Mouse (Mus musculus) heart, postnatal 36 days (tissue): ENCODE measurements around the gene Rad51b. TPM values are rescaled to one million over a fixed set of nuclear protein-coding genes. Genes with fewer than 3 reads are reported as not detected.

ENCODE experiments used
- DNase-seq, 2 experiments: peaks; one replicate each; pipeline ENCODE4 v3.0.0; 2021 to 2022
- intact Hi-C: fragments of 180-260 bp; cut with DNase I; formaldehyde crosslinking; loops from one replicate; pipeline ENCODE4 v1.15.1; 2025
- total RNA-seq, 2 experiments: library from RNA; stranded (reverse); gene quantifications; 2 replicates each; pipeline ENCODE4 v1.2.3; 2021

The Rad51b gene
- total RNA-seq, 2 experiments from 2014 or later = 0.53 to 0.60 TPM

DNA sequence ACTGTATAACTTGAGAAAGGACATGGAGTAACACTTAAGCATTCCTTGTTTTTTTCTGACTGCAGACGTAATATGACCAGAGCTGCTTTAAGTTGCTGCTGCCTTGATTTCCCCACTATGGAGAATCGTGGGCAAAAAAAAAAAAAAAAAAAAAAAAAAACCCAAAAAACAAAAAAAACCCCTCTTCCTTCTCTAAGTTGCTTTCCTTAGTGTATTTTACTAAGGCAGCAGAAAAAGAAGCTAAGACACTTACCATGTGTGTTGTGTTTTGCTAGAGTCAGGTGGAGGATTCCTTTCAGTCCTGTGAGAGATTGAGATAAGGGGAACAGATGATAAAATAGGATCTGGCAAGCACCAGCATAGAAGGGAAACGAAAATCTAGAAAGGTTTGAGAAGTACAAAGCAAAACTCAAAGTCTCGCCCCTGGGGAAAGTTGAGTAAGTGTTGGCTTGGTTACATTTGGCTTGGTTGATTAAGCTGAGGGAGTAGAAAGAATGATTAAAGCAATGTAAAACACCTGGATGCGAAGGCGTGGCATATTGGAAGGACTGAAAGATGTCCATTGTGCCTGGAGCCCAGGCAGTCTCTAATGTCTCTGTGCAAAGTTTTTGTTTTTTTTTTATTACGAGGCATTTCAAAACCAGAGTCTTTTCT lies 72.6 kb downstream of the Rad51b start:
- intact Hi-C loops = no loop called here
- no peak for DNase-seq

DNA sequence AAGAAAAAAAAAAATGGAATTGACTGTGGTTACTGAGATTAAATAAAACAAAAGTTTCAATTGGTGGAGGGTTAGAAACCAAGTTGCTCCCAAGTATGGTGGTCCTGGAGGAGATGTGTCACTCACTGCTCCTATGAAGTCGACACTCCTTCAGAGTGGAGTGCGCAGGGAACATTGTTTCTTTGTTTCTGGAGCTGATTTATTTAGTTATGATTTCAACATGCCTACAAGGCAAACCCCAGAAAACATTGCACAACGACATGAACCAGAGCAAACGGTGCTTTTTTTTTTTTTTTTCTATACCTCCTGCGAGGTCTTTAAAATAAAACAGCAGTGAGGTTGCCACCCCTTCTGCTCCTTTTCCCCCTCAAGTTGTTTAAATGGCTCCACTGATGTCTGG lies 75.6 kb downstream of the Rad51b start:
- intact Hi-C loops = no loop called here
- DNase-seq = no peak

DNA sequence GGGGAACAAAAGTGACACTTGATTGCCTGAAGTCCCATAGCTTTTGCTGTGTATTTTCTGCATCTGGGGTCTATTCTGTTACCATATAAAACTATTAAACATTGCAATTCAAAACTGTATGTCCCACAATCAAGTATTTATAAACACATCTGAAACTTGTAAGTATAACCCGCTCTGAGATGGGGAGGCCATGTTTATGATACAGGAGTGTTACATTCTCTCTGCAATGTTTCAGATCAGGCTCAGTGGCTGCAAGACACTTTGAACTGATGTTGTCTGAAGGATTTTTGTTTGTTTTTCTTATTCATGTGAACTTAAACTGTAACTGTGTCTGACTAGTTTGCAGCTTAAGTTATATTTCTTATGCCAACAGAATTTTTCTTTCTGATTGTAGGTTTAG lies 80.3 kb downstream of the Rad51b start:
- intact Hi-C loops = no loop called here
- DNase-seq = no peak

DNA sequence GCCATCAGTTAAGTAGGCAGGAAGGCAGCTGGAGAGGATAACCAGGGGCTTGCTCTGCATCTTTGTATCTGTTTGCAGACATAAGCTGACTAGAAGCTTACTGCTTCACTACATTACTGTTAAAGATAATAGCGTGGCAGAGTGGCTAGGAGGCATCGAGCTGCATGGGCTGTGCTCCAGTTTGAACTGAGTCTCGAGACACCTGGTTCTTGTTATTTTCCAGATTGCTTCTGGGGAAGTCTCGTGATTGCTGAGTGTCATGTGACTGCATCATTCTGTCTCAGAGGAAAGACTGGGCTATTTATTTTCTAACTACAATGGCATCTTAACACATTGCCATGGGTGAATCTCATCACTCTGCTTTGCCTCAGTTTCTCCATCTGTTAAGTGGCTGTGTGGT lies 80.8 kb downstream of the Rad51b start:
- intact Hi-C loops = no loop called here
- no peak for DNase-seq

DNA sequence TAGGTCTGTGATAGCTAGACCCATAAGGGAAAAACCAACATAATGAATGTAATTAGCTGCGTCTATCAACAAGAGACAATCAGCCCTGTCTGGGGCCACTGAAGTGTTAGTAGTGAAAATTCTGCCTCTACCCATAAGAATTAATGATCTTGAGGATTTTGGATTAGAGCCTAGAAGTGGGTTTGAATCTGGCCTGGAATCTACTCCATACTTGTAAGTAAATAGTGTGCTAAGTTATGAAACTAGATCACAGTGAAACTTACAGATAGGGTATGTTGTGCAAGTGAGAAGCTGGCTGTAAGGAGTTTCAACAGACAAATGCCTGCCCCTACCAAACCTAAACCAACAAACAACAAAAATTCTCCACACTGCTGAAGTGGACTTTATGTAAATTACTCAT lies 83.1 kb downstream of the Rad51b start:
- intact Hi-C loops = no loop called here
- DNase-seq = no peak

DNA sequence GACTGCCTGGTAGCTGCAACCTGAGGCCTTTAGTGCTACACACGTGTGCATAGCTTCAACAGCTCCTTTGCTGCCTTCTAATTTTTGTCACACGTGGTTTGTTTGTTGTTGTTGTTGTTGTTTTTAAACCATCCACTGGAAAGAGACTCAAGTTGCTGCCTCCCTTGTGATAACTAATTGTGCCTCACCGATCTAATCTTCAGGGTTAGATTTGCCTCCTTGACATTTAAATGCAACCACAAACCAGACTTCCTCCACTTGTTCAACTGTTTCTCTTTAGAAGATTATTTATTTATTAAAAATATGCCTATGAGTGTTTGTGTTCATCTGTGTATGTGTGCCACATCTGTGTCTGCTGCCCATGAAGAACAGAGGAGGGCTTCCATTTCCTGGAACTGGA lies 84.4 kb downstream of the Rad51b start:
- DNase-seq = no peak
- intact Hi-C loops = no loop called here

DNA sequence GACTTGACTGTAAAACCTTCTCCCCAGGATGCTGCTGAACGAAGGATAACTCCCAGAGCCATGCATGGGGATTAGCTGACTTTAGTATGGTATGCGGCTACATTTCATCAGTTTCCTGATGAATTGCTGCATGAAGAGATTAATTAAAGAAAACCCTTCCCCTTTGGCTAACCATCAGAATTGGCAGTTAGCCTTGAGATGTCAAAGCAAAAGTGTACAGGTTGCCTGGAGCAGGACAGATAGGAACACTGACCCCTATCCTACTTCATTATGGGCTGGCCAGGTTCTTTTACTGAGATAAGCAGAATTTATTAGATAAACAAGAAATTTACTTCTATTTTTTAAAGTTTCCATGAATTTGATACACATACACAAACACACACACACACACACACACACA lies 85.3 kb downstream of the Rad51b start:
- no peak for DNase-seq
- intact Hi-C loops = no loop called here

DNA sequence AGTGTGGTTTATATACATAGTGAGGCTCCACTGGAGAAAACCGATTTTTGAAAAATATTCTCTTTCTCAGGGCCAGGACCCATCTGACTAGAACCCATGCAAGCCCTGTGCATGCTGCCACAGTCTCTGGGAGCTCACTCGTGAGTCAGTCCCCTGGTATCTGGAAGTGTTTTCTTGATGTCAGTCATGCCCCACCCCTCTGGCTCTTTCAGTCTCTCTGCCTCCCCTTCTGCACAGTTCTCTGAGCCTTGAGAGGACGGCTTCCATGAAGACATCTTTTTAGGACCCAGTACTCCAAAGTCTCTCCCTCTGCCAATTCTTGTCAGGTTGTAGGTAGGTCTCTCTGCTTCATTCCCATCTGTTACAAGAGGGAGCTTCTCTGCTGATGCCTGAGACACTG lies 86.5 kb downstream of the Rad51b start:
- intact Hi-C loops = no loop called here

DNA sequence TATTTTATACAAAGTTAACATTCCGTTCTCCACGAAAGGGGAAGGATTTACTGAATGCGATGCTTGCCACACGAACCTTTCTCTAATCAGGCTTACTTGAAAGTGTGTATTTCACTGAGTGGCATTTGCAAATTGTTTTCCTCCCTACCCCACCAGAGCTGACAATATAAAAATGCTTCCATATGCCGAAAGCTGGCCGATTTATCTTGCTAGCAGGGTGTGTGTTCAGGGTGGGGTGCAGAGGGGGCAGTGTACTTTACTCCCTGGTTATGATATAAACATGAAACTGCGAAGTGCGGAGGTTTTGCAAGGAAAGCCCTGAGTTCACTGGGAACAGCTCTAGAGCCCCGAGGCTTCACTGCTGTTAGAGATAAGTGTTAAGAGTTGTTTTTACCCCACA lies 87.7 kb downstream of the Rad51b start:
- DNase-seq = no peak
- intact Hi-C loops = no loop called here

More for the DNA sequence above, 86.5 kb downstream of the Rad51b start:
- DNase-seq = no peak

DNA sequence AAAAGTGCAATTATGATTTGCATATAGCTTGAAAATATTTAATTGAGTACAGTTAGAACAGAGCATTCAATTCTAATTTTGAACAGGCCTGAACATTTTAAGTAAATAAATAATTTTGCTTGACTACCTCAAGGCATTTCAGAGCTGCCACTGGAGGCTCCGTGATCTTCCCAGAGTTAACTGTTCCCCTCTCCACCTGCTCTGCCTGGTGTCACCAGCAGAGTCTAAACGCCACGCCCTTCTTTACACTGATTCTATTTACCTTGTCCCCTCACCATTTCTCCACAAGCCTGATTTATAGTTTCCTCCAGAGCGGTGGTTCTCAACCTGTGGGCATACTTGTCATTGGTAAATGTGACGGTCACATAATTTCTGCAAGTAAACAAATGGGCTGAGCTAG lies 88.1 kb downstream of the Rad51b start:
- intact Hi-C loops = no loop called here
- DNase-seq = no peak

DNA sequence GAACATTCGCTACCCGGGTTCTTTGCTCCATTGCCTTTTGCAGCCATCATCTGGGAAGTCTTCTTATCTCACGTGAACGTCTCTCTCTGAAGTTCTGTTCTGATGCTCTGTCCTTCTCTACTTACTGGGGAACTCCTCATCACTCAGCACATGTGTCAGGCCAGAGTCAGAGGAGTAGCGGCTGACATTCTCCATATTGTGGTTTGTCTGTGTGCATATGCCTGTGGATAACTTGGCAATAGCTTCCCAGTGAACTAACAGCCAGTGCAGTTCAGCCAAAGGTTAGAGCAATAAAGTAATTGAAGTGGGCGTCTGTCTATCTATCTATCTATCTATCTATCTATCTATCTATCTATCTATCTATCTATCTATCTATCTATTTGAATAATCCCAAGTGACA lies 90.8 kb downstream of the Rad51b start:
- intact Hi-C loops = no loop called here
- no peak for DNase-seq

DNA sequence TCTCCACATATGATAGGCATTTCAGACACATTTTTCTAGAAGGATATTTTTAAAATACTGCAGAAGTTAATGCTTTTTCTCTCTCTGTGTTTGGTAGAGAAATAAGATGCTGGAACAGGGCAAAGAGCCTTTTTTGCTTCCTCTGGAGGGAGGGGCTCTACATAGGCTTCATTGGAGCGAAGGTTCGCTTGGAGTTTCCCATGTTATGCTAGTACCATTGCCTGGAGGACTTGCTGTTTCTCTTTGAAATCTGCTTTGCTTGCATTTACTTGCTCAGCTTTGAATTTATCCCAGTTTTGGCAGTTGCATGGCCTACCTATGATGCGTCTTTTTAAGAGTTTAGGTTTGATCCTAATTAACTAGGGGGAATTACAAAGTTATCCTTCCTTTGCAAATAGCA lies 92.2 kb downstream of the Rad51b start:
- no peak for DNase-seq
- intact Hi-C loops = no loop called here

DNA sequence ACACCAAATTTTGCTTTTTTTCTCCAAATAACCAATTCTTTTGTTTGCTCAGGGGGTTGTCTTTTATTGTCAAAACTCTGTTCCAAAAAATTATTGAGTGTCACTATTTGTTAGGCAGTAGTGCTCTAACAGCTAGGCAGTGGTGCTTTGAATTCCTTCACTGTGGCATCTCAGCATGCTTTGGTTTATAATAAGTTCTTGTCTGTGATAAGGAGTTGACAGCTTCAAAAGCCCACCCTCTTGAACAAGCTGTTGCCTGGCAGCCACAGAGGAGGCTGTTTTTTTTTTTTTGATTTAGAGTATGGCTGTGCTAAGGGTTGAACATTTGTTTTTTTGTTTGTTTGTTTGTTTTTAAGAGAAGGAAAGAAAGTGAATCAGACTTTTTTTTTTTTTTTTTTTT lies 92.9 kb downstream of the Rad51b start:
- intact Hi-C loops = no loop called here
- no peak for DNase-seq

DNA sequence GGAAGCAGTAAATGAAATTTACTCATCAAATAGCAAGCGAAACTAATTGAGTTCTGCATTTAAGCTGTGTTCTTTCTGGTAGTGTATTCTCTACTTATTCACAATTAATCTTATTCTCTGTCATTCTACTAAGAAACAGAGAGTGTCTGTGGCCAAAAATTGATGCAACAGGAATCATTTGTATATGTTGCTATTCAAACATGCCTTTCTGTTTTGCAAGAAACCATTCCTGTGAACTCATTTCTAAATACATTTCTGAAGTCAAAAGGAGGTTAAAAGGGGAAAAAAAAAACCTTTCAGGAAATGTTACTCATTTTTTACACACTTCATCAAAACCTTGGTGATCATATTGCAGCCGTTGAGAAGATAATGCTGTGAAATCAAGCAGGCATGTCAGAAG lies 96.6 kb downstream of the Rad51b start:
- DNase-seq = no peak
- intact Hi-C loops = no loop called here

DNA sequence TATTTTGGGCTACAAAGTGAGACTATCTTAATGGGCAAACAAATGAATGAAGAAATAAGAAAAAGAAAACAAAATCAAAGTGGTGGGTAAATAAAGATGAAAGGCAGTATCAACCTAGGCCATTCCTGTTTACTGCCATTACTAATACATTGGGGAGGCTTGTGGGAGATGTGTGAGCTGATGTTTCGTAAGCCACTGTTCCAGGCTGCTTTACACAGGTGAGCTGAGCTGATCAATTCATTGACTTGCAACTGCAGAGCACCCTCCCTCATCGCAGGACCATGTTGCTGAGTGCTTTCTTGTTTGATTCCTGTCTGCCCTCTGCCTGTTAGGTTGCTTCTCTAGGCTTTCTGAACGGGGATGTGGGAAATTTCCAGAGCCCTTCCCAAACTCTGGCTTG lies 106.9 kb downstream of the Rad51b start:
- DNase-seq = no peak
- intact Hi-C loops = no loop called here

DNA sequence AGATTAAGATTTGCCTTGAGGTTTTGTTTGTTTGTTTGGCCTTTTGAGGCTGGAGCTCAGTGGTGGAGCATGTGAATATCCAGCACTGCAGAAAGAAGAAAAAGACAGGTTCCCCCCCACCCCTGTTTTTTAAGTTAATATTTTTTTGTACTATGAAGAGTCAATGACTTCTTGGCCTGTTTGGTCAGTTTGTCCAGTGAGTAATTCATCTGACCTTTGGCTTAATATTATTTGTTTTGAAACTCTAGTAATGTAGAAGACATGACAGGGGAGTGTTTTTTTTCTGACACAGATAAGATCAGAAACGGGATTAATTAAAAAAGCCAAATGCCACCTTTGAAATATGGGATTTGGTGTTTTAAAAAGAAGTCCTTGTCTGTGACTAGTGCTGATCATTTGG lies 107.4 kb downstream of the Rad51b start:
- intact Hi-C loops = no loop called here
- no peak for DNase-seq

DNA sequence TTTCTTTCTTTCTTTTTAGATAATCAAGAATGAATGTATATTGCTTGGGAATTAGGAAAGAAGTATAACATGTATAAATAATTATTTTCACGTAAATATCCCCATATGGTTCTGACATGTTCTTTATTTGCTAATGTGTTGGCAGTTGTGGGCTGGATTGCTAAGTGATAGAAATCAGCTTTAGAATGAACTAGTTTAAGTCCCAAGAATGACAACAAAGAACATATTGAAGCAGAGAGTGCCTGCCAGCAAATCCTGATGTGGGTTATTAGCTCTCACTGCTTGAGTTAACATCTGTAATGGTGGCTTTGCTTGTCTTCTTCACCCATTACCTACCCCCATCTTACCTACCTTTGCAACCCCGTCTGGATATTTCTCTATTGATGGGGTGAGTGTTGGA lies 111.6 kb downstream of the Rad51b start:
- DNase-seq = no peak
- intact Hi-C loops = no loop called here

DNA sequence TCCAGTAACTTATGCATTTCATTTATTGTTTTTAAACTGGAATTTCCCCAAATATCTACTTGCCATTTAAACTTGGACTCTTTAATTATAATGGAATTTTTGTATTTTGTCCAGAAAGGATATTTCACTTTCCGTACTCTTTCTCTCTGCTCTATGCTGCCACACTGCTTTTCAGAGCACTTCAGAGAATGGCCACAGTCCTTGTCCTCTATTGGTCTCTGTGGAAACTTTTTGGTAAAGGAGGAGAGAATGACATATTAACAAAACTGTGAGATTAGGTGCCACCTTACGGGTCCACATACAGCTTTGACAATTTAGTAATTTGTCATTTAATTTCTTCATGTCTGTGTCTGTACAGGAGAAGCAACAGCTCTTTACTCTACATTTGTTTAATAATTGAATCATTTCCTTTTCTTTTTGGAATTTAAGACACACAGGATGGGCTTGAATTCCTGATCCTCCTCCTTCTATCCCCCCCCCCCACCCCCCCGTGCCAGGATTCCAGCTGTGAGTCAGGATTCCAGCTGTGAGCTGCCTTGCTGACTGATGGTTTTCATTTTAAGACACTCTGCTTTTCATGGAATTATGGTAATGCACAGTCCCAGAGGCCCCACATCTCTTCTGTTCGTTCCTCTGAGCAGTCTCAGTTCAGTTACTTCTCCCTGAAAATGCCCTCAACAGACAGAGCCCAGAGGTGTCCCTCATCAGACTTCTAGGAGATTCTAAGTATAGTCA lies 112.2 kb downstream of the Rad51b start:
- intact Hi-C loops = no loop called here
- DNase-seq = no peak

DNA sequence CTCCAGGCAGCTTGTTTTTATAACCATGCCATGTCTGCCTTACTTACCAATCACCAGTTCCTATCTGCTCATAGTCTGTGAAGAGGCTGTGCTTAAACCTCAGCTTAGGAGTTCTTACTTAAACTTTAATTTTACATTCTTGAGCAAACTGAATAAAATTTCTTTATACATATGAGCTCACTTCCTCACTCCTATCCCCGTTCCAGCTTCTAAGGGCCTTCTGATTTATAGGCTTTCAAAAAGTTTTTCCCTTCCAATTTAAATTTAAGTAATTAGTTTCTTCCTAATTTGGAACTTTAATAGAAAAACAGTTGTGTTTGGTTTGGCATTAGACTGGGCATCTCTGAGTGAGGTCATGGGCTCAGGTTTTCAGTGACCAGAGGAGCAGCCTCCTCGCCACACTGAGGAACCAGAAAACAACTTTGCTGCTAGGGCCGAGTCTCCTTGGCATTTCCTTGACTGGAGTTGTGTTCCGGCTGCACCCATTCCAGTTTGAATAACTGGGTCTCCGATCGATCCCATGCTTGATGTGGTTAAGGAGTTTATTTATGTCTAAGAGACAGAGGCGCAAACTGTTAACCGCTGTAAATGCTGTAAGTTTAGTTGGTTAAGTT lies 115.9 kb downstream of the Rad51b start:
- no peak for DNase-seq
- intact Hi-C loops = no loop called here

DNA sequence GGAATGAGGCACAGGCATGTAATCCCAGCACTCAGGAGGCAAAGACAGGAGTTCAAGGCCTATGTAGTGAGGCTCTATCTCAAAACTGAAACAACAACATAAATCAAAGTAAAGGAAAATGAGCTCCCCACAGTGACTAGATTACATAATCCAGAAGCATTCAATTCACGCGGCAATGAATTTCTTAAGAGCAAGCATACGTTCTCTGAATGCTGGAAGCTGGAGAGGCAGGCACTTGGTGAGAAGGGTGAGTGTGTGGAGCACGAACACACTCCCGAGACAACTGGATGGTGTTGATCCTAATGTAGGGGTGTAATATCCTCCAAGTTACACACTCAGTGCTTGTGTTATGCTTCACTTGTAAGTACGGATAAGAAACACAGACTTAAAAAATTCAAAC lies 120.3 kb downstream of the Rad51b start:
- no peak for DNase-seq
- intact Hi-C loops = no loop called here

DNA sequence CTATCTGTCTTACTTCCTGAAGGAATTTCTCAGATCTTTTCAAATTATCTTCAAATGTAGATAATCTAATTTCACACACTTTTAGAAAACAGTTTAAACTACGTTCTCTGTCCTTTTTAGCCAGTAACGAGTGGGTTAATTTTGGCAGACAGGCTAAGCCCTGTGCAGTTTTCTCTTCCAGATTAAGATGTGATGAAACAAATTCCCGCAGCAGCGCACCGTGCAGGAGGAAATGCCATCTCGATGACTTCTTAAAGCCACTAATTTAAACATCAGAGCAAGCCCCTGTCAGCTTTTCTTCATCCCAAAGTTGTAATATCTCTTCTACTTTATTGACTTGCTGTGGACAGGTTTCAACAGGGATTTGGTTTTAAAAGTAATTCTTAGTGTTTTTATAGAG lies 123.5 kb downstream of the Rad51b start:
- intact Hi-C loops = no loop called here
- no peak for DNase-seq
